Mouse (Mus musculus): ENCODE data around the gene Gstm2. TPM values are rescaled to one million over a fixed set of nuclear protein-coding genes. Genes with fewer than 3 reads are reported as not detected.

The Gstm2 gene
- total RNA-seq, 2 experiments from 2014 or later: 204 to 244 TPM

- DNase-seq: no peak
Observed at GRCm38 (mm10) chr3:107943239-107943990, 42.8 kb downstream of the Gstm2 start, which contains the start of gene Gstm6. Gstm6 (minus strand) TSS chr3:107943749.

- DNase-seq: no peak
Observed at GRCm38 (mm10) chr3:107941261-107941660, 45.0 kb downstream of the Gstm2 start.

- DNase-seq: no peak
Observed at GRCm38 (mm10) chr3:107940524-107940923, 45.7 kb downstream of the Gstm2 start.

- no peak for DNase-seq
Observed at GRCm38 (mm10) chr3:107939830-107940229, 46.4 kb downstream of the Gstm2 start.

GRCm38 (mm10) chr3:107939403-107939802 lies 46.9 kb downstream of the Gstm2 start:
- DNase-seq: peak; percentile 88 to 89

- no peak for DNase-seq
Observed at GRCm38 (mm10) chr3:107935888-107936287, 50.4 kb downstream of the Gstm2 start.

GRCm38 (mm10) chr3:107935268-107935667 lies 51.0 kb downstream of the Gstm2 start:
- DNase-seq: no peak

- peak in 1 of 2 experiments; percentile 36 for DNase-seq
Observed at GRCm38 (mm10) chr3:107932128-107932527, 54.1 kb downstream of the Gstm2 start.

Other genes starting within 250 kb of the Gstm2 start
- gene Csf1, start 226.0 kb downstream of the Gstm2 start, total RNA-seq (2021): 10 to 100 TPM; 25.5 to 25.8 TPM
- gene Eps8l3, start 109.2 kb downstream of the Gstm2 start, total RNA-seq (2021): not detected
- gene Gstm5, start 90.6 kb downstream of the Gstm2 start, total RNA-seq (2021): 10 to 100 TPM; 51.3 to 56.7 TPM
- 10 to 100 TPM; 69.7 to 92.0 TPM for gene Gstm7, start 54.6 kb downstream of the Gstm2 start, total RNA-seq (2021)
- gene Gstm6, start 42.7 kb downstream of the Gstm2 start, total RNA-seq (2021): 1 to 10 TPM; 4.3 to 4.9 TPM
- not detected for gene Gstm3, start 17.2 kb downstream of the Gstm2 start, total RNA-seq (2021)
- gene Gstm1, start 31.5 kb upstream of the Gstm2 start, total RNA-seq (2021): 100 to 1,000 TPM; 296 to 418 TPM
- gene Gstm4, start 58.4 kb upstream of the Gstm2 start, total RNA-seq (2021): 10 to 100 TPM; 12.8 to 15.6 TPM
- gene Ampd2, start 100.2 kb upstream of the Gstm2 start, total RNA-seq (2021): 1 to 10 TPM; 4.6 to 5.8 TPM
- gene Gnat2, start 106.3 kb upstream of the Gstm2 start, total RNA-seq (2021): under 1 TPM in 1 of 2 experiments, not detected in 1; 0.18 TPM
- gene Gnai3, start 159.7 kb upstream of the Gstm2 start, total RNA-seq (2021): 10 to 100 TPM; 18.9 to 19.7 TPM
- gene Gpr61, start 168.4 kb upstream of the Gstm2 start, total RNA-seq (2021): not detected
- gene Amigo1, start 199.9 kb upstream of the Gstm2 start, total RNA-seq (2021): 10 to 100 TPM; 18.2 to 19.4 TPM
- gene Cyb561d1, start 214.8 kb upstream of the Gstm2 start, total RNA-seq (2021): 1 to 10 TPM; 5.2 to 5.3 TPM
- gene Atxn7l2, start 224.5 kb upstream of the Gstm2 start, total RNA-seq (2021): 1 to 10 TPM; 2.2 to 2.6 TPM
- 1 to 10 TPM; 2.1 to 2.5 TPM for gene Sypl2, start 240.2 kb upstream of the Gstm2 start, total RNA-seq (2021)